Mouse (Mus musculus): ENCODE measurements around the gene Tbc1d10a.

The Tbc1d10a gene

DNA sequence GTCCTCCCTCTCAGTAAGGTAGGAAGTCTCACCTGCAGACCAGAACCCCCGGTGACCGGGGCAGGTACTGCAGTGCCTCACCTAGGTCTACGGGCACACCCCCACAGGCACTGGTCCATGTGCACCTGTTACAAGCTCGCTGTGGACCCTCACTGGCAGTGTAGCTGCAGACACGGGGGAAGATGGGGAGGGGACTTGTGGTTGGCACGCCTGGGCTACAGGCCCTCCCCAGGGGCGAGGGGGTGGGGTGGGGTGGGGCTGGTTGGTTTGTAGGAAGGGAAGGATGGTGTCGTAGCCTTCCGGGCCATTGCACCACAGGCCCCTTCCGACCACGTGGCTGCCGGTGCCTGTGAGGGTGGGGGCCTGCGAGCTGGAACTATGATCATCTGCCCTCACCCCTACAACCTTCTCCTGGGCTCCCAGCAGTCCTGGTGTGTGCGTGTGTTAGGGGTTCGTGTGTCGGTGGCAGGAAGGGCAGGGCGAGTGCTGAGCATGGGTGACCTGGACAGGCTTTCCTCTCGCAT lies 50.9 kb downstream of the Tbc1d10a start:
- no peak for DNase-seq (ENCODE audit: low spot score in 2 of 2)

DNA sequence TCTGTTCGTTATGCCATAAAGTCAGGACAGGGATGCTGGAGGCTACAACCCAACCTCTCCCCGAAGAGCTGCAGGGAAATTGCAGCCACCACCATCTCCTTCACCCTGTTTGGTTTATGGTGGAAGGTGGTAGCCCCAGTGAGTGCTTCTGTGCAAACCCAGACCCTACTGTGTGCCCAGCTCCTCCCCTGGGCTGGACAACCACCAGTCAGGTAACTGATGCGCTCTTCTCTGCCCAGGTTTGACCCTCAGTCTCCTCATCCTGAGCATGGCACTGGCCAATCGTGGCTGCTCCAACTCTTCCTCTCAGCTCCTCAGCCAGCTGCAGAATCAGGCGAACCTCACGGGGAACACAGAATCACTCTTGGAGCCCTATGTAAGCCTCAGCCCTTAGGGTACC lies 51.6 kb downstream of the Tbc1d10a start:
- DNase-seq (ENCODE audit: low spot score in 2 of 2), result no peak

DNA sequence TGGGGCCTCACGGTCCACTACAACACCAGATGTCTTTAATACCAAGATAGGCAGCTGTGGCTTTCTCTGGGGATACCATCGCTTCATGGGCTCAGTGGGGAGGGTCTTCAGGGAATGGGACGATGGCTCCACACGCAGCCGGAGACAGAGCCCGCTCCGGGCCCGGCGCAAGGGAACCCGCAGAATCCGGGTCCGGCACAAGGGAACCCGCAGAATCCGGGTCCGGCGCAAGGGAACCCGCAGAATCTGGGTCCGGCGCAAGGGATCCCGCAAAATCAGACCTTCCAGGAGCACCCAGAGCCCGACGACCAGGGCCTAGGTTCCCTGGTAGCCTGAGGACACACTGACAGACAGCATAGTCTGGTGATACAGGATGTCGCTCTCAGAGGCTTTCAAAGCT lies 53.1 kb downstream of the Tbc1d10a start:
- DNase-seq (ENCODE audit: low spot score in 2 of 2), result no peak

DNA sequence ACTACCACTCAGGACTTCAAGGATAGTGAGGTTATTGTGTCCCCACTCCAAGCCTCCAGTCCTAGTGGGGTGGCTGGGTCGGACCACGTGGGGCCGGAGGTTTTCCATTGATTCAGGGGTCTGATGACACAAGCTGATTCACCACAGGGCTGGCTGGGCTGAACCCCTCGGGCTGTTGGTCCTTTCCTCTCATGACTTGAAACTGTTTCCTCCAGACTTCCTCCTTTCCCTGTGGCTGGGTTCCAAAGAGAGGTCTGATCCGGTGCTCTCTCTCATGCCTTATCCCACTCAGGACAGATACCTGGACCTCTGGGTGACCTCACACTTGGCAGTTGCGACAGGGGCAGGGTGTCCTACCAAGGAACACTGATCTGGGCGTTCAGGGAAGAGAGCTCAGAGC lies 53.6 kb downstream of the Tbc1d10a start:
- DNase-seq (ENCODE audit: low spot score in 2 of 2), result no peak

DNA sequence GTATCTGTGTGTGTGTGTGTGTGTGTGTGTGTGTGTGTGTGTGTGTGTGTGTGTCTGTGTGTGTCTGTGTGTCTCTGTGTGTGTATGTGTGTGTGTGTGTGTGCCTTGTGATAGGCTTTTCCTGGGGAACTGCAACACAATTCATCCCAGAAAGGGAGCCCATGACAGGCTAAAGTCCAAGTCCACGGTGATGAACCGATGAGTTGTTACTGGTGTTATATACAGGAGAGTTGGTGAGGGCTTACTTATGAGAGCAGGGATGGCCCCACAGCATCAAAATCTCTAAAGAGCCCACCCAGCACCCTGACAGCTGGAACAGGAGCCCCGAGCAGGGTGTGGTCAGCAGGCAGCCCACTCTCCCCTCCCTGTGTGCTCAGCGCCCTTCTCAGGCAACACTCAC lies 54.6 kb downstream of the Tbc1d10a start:
- no peak for DNase-seq (ENCODE audit: low spot score in 2 of 2)

DNA sequence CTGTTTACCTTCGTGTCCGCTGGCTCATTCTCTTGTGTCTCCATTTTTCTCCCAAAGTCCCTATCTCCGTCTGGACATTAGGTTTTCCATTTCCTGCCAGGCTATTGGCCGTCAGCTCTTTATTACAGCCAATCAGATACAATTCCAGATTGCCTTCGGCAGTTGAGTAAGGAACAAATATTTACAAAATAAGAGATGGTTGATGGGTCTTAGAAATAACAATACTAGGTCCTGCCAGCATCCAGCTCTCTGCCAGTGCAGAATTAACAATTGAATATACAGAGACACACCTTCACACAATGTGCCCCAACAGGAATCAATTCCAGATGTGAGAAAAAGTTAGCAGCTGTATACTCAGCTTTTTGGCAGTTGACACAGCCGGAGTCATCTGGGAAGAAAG lies 59.5 kb downstream of the Tbc1d10a start:
- DNase-seq (ENCODE audit: low spot score in 2 of 2), result no peak

DNA sequence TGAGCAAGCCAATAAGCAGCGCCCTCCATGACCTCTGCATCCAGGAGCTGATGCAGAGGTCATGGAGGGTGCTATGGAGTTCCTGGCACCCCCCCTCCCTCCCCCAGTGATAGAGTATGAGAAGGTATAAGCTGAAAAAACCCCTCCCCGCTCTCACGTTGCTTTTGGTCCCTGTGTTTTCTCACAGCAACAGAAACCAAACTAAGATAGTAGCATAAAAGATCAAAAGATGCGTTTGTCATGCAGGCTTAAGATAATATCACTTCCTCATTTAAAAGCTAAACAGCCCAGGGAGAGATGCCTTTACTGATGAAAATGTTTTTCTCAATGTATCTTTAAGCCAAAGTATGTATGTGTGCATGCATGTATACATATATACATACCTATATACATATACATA lies 60.0 kb downstream of the Tbc1d10a start:
- DNase-seq (ENCODE audit: low spot score in 2 of 2), result no peak

DNA sequence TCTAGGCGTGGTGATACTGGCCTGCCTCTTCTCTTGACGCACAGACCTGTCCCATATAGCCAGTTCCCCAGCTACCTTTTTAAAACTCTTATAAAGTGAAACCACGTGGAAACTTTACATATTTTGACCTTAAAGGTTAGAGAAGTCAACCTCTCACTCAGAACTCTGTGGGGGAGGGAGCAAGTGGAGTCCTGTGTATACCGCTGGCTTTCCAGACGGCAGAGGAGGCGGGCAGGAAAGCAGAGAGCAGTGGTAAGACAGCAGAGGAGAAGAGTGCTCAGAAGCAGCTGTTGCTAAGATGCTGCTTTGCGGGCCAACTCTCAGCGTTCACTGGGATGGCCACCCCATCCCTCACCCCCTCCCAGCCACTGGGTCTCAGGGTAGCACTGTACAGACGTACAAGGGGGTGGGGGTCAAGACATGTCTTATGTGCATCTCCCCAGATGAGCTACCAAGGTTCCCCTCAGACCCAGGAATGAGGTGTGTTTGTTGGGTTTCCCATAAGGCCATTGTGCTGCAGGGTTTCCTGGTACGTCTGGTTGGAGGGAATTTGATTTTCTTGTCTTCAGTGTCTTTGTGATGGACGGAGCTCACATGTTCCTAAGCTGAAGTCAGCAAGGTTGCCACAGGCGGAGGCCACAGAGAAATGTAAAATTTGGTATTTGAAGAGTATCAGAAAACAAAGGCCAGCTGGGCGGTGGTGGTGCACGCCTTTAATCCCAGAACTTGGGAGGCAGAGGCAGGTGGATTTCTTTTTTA lies 60.8 kb downstream of the Tbc1d10a start:
- no peak for DNase-seq (ENCODE audit: low spot score in 2 of 2)

DNA sequence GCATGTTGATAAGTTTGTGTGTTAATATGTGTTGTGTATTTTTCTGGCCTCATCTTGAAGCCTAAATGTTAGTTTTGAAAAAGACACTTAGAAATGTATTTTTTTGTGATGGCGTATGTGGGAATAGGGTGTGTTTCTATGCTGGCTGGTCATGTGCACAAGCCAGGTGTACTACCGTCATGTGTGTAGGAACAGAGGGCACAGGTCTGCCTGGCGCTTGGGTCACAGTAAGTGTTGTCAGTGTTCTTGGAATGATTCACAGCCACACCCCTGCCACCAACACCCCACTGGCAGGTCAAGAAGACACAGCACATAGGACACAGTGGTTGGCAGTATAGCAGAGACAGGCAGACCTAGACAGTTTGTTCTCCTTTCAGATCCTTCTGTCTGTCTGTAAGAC lies 62.6 kb downstream of the Tbc1d10a start:
- no peak for DNase-seq (ENCODE audit: low spot score in 2 of 2)

DNA sequence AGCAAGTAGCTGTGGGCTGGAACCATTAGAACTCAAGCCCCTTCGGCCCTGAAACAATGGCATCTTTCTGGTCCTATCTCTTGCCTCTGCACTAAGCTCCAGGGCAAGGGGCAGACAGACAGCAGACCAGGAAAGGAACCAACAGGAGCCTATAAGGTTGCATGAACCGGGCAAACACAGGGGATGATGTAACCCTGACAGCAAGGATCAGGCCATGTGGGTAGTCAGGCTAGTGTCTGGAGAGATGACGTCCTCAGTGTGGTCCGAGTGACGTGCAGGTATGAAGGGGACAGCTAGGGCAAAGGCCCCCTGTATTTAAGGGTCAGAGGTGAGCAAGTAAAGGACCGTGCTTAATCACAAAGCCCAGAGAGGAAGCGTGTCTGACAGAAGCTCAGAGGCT lies 63.7 kb downstream of the Tbc1d10a start:
- DNase-seq (ENCODE audit: low spot score in 2 of 2), result no peak

DNA sequence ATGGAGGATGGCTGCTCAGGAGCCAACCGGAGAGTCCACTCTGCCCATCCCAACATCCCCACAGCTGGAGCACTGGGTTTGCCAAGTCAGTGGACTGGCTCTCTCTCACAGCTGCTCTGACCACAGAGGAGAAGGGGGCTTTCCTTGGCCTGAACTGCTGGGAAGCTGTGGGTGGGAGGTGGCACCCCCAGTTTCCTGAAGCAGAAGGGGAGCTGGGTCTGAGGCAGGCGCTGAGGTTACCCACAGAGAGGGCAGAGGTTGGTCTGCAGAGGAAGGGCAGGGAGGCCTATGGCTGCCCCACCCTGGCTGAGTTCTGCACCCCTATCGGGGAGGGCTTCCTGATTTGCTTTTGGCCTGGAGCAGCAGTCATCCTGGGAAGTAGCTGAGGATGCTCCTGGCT lies 64.8 kb downstream of the Tbc1d10a start:
- no peak for DNase-seq (ENCODE audit: low spot score in 2 of 2)

DNA sequence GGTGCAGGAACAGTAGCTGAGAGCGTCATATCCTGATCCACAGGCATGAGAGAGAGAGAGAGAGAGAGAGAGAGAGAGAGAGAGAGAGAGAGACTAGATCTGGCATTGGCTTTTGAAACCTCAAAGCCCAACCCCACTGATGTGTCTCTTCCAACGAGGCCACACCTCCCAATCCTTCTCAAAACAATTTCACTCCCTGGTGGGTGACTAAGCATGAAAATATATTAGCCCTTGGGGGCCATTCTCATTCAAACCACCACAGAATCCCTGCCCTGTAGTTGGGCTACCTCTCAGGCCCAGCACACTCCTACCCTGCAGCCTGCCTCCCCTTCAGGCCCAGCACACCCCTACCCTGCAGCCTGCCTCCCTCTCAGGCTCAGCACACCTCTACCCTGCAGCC lies 66.3 kb downstream of the Tbc1d10a start:
- DNase-seq (ENCODE audit: low spot score in 2 of 2), result no peak

DNA sequence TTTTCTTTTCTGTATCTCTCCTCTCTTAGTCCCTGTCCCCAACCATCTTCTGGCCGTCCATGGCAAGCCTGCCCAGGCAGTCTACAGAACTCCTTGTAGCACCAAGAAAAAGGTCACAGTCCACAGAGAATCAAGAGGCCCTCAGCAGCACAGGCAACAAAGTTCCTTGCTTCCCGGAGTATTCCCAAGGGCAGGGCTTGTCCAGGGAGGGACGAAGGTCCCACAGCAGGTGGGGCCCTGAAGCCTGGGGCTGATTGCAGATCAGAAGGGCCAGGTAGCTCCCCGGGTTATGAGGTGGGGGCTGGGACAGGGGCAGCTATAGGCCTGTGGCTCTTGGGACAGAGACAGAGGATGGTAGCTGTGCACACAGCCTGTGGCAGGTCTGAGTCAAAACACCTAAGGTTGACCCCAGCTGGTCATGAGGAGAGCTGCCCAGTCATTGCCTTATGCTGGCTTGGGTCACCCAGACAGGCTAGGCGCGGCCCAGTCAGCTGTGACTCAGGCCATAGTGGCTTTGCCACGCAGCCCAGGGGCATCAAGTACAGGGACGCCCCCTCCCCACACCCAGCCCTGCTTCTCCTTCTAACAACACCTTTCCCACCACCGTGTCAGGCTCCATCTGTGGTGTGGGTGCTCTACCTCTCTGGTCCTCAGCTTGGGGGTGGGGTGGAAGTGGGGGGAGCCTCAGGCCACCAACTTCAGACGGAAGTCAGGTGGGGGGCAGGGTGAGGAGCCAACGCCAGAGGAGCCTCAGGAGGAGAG lies 70.4 kb downstream of the Tbc1d10a start, which contains the start of gene Lif:
Lif (plus strand) TSS at position 712 of the 762 bp plus-strand sequence.
- no peak for DNase-seq (ENCODE audit: low spot score in 2 of 2)

DNA sequence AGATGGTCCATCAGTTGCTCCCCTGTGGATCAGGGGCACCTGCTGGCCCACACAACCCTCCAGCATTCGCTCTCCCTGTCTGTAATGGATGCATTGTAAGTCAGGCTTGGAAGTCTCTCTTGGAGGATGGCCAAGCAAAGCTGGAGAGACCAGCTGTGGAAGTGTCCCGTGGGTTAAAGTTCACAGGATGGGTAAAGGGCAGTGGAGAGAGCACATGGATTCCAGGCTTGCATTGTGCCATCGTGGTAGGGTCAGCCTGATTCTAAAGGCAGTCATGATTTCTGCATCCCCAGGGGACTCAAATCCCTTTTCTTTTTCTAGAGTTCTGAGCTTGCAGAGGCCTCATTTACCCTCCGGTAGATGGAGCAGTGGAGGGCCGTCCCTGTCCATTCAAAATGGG lies 71.2 kb downstream of the Tbc1d10a start:
- DNase-seq (ENCODE audit: low spot score in 2 of 2), result no peak

DNA sequence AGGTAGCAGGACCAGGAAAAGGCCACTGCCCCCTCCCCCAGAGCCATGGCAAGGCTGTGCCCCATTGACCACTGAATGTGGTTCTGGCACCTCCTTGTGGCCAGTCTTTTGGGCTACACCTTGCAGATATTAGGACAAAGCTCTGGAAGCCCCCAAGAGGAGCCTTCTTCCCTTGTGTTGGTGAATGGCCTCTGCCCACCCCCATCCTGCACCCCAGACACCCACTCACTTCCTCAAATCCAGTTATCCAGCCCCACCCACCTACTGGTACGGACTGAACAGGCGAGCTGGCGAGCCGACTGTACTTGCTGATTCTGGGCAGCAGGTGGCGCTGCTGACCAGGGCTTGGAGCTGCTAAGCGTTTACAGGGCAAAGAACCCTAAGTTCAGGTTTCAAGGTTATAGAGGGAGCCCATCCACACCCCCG lies 72.1 kb downstream of the Tbc1d10a start:
- peak; percentile 71 to 83 for DNase-seq (ENCODE audit: low spot score in 2 of 2)

DNA sequence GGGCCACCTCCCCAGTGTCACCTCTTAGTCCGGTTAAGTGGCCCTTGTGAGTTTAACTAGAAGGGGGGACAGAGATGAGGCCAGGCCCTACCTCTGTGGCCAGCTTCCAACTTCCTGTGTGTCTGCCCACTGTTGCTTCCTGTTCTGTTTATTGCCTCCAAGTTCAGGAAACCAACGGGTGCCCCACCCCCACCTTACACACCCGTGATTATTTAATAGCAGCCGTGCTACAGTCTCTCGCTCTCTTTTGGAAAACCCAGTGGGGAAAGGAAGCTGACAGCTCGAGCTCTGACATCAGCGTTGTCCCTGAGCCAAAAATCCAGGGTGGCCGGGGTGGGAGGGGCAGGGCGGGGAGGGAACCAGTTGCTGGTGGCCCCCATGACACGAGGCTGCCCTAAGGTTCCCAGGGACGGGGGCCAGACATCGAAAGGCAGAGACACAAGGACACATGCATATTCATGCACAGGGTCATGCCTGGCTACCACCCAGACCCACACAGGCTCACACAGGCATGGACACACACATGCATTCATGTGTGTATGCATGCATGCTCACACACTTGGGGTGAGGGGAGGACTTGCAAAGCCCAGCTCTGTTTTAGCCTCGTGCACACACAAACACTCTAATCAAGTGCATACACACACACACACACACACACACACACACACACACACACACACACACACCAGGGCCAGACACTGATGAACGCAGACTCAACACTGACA lies 74.0 kb downstream of the Tbc1d10a start:
- DNase-seq (ENCODE audit: low spot score in 2 of 2), result no peak

DNA sequence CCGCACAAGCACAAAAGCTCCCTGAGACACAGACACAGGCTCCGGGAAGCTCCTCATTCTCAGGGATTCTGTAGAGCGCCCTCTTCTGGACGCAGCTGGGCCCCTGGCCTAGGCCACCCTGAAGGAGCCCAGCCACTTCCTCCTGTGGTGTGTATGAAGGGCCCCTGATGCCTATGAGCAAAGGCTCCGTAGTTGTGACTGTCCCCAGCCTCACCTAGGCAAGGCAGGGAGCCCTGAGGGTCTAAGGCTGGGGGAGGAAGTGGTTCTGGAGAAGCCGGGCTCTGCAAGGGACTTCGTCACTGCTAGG lies 74.6 kb downstream of the Tbc1d10a start:
- peak in 1 of 2 experiments; percentile 67 for DNase-seq (ENCODE audit: low spot score in 2 of 2)

DNA sequence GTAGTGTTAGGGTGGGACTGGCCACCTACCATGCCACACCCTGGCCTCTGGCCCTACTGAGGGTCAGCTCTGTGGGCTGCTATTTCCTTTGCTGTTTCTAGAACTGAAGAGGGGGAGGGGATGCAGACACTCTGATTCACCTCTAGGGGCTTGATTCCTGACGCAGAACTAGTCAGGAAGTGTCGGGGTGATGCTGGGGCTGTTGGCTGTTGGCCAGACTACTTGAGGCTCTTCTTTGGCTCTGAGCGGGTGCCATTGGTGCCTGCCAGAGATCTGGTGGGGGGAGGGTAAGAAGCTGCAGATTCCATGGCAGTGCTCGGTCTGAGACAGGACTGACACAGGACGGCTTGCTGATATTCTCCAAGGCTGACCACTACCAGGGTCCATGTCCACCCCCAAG lies 75.4 kb downstream of the Tbc1d10a start:
- DNase-seq (ENCODE audit: low spot score in 2 of 2), result peak; percentile 59 to 70

DNA sequence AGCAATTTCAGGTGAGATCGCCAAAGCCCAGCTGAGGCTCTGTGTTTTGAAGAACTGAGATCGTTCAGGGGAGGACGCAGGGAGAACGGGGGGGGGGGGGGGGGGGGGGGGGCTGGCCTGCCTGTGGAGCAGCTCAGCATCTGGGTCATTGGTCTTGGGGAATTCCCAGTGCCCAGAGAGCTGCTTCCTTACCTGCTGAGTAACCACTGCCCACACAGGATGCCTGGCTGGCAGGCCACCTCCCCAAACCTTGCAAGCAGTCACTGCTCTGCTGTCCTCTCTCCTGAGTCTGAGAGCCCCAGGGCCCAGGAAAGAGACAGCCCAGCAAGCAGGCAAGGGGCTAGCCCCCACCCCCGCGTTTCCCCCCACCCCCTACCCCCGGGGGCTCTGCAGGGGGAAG lies 76.3 kb downstream of the Tbc1d10a start:
- DNase-seq (ENCODE audit: low spot score in 2 of 2), result no peak

DNA sequence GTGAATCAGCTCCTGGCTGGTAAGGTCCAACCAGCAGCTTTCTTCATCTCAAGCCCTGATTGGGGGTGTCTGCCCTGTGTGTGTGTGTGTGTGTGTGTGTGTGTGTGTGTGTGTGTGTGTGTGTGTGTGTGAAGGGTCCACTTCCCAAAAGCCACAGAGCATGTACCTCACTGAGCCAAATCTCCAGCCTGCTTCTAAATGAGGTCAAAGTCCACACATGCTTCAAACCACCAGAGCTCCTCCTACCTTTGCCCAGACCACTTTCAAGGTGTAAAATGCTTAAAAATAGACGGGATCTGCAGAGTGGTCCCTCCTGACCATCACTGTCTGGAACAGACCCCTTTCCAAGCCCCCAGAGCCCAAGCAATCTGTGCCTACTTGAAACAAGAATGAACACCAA lies 76.7 kb downstream of the Tbc1d10a start:
- DNase-seq (ENCODE audit: low spot score in 2 of 2), result no peak

DNA sequence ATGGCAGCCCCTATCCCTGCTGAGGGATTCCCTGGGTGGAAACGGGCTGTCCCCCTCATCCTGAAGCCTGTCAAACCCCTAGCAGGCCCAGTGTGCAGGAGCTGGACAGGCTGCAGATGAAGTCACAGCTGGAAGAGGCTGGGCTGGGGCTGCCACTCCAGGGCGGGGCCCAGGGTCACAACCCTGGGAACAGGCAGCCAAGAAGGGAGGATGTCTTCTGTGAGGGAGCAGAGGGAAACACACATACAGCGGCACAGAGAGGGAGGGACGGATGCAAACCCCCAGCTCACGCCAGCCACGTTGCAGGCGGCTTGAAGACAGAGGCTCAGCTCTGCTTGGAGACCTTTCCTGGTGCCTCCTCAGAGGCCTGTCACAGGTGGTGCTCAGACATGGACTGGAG lies 77.5 kb downstream of the Tbc1d10a start:
- DNase-seq (ENCODE audit: low spot score in 2 of 2), result no peak

Measured in right cerebral cortex, postnatal 10 days (tissue).